Mouse (Mus musculus) hindbrain, embryonic 16.5 days (tissue): Measurements from ENCODE around the gene Galntl6. TPM values are rescaled to one million over a fixed set of nuclear protein-coding genes. Genes with fewer than 3 reads are reported as not detected.

Experiments used
- ATAC-seq: fragments of 200-750 bp; cut with Nextera tagmentation; 2 replicates; pipeline ENCODE4 v1.8.0; 2017; ENCODE audit warnings: moderate TSS enrichment, moderate library complexity
- H3K27ac ChIP-seq: fragments of 300-500 bp; sonication (generic); 2 replicates; pipeline ENCODE4 v1.5.1; 2014; ENCODE audit warnings: low read depth, mild to moderate bottlenecking, control low read depth, low read length, moderate library complexity
- H3K27me3 ChIP-seq: fragments of 300-500 bp; sonication (generic); replicated peaks from 2 replicates; pipeline ENCODE4 v1.6.1; 2014; ENCODE audit warnings: low read length; ENCODE audit not compliant: control insufficient read depth, insufficient read depth
- H3K36me3 ChIP-seq: fragments of 300-500 bp; sonication (generic); 2 replicates; pipeline ENCODE4 v1.6.1; 2014; ENCODE audit warnings: mild to moderate bottlenecking, low read length, moderate library complexity, mixed read lengths; ENCODE audit not compliant: control insufficient read depth, insufficient read depth
- H3K4me1 ChIP-seq: fragments of 300-500 bp; sonication (generic); 2 replicates; pipeline ENCODE4 v1.6.1; 2014; ENCODE audit warnings: low read depth, low read length; ENCODE audit not compliant: control insufficient read depth, insufficient read depth
- H3K4me2 ChIP-seq: fragments of 300-500 bp; sonication (generic); 2 replicates; pipeline ENCODE4 v1.6.1; 2014; ENCODE audit warnings: mild to moderate bottlenecking, low read length, control low read depth, moderate library complexity
- H3K4me3 ChIP-seq: fragments of 300-500 bp; sonication (generic); 2 replicates; pipeline ENCODE4 v1.5.1; 2014; ENCODE audit warnings: mild to moderate bottlenecking, low read length, control low read depth, moderate library complexity
- H3K9ac ChIP-seq: fragments of 300-500 bp; sonication (generic); 2 replicates; pipeline ENCODE4 v1.6.1; 2014; ENCODE audit warnings: low read depth, mild to moderate bottlenecking, control low read depth, low read length, moderate library complexity
- H3K9me3 ChIP-seq: fragments of 300-500 bp; sonication (generic); 2 replicates; pipeline ENCODE4 v1.6.1; 2014; ENCODE audit warnings: mild to moderate bottlenecking, low read length, moderate library complexity; ENCODE audit not compliant: control insufficient read depth
- WGBS: fragments of 180-500 bp; shearing (Covaris S2); extraction: QIAGEN DNeasy Blood & Tissue Kit; methylation state at CpG from one replicate; pipeline ENCODE4 v1.1.7; 2014; 5-methylcytosine and 5-hydroxymethylcytosine counted together
- polyA plus RNA-seq: library from polyadenylated mRNA; unstranded; fragments of >200 nt; fragmentation: Nextera tagmentation; extraction: Ambion mirVana; gene quantifications from 2 replicates; pipeline ENCODE4 v1.2.1, GENCODE M21; 2015

The Galntl6 gene
- polyA plus RNA-seq, 1 experiment from 2014 or later = 18.6 TPM

DNA sequence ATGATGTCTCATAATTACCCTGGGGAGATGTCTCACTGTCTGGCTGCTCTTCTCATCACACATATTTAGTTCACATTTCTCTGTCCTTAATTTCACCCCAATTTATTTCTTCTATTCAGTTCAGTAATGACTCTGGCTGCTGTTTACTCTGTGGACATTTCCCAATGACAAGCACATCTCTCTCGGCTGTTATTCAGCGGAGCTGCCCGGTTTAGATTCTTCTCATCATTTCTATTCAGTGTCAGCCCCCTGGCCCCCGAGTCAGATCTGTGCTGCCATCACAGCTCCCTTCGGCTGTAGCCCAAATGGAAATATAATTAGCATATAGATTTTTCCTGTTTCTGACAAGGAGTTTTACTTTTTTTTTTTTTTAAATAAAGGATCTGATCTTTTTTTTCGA lies 1158.4 kb downstream of the Galntl6 start:
- H3K4me2 ChIP-seq = no peak overlapping the region
- WGBS = 37% methylated on average over 6 of the region's 6 CpGs
- ATAC-seq = peak; percentile 61

DNA sequence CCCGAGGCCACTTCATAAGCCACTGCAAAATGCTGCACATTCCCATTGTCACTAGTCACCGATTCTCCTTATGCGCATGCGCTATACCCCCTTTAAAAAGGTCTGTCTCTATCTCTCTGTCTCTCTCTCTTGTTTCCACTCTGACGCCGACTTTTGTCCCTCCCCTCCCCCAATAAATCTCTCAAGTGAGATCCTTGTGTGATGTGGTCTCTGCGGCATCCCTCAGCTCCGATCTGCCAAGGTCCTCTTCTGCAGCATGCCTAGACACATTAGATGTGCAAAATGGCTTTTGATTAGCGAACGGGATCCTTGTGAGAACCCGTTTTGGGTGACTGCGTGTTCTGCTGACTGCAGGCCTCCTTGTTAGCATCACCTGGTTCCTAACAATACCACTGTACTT lies 1168.8 kb downstream of the Galntl6 start:
- Histone ChIP-seq H3K36me3 (no peaks in the 10 kb centered on the region), H3K9me3 (no peaks in the 10 kb centered on the region), H3K4me1 (no peaks in the 10 kb centered on the region), H3K4me3 (no peak overlapping the region), H3K27ac (no peak overlapping the region), H3K9ac (no peak overlapping the region), H3K4me2 (no peak overlapping the region), H3K27me3 (no peaks in the 10 kb centered on the region)
- WGBS = 92% methylated on average over 12 of the region's 12 CpGs
- ATAC-seq = no peak

More for the DNA sequence above, 1158.4 kb downstream of the Galntl6 start:
- H3K4me3 ChIP-seq = no peak overlapping the region
- no peaks in the 10 kb centered on the region for H3K4me1 ChIP-seq
- H3K27me3 ChIP-seq = no peaks in the 10 kb centered on the region
- H3K9me3 ChIP-seq = no peaks in the 10 kb centered on the region
- H3K27ac ChIP-seq = no peak overlapping the region
- no peak overlapping the region for H3K9ac ChIP-seq
- H3K36me3 ChIP-seq = no peaks in the 10 kb centered on the region

DNA sequence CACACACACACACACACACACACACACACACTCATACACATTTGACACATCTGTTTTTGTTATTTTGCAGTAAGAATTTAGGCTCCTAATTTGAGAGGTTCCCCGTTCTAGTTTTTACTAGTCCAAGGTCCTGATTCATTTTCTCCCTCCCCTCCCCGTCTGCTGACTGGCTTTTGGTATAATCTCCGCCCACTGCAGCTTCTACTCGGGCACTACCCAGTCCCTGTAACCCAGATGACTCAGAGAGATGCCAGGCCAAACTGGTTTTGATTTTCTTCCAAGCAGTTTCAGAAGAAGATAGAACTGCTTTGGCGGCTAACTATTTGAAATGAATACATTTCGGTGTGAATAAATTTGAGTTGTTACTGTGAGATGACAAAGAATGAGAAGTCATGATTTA lies 1170.5 kb downstream of the Galntl6 start:
- Histone ChIP-seq H3K9me3 (no peaks in the 10 kb centered on the region), H3K27me3 (no peaks in the 10 kb centered on the region), H3K27ac (no peak overlapping the region), H3K4me3 (no peak overlapping the region), H3K4me2 (no peak overlapping the region), H3K4me1 (no peaks in the 10 kb centered on the region), H3K36me3 (no peaks in the 10 kb centered on the region), H3K9ac (no peak overlapping the region)
- WGBS = 67% methylated on average over 6 of the region's 6 CpGs
- ATAC-seq = no peak

DNA sequence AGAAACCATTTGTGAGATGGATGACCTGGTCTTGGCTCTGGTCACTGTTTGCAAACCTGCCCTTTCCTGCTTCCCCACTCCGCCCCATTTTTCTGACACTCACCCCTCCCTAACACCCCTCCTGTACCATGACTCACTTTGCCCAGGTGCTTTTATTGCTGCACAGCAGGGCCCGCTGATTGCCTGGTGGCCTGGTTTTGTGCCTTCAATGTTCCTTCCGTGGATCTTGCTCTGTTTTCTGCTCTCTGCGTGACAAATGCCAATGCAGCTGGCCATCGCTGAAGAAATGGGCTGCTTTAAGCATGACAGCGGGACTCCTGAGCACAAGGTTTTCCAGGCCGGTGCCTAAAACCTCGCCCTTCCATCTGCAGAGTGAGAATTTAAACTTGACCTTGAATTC lies 1171.1 kb downstream of the Galntl6 start:
- H3K4me3 ChIP-seq = no peak overlapping the region
- no peak overlapping the region for H3K9ac ChIP-seq
- H3K4me2 ChIP-seq = no peak overlapping the region
- no peaks in the 10 kb centered on the region for H3K27me3 ChIP-seq
- no peaks in the 10 kb centered on the region for H3K4me1 ChIP-seq
- no peak for ATAC-seq
- H3K36me3 ChIP-seq = no peaks in the 10 kb centered on the region
- no peaks in the 10 kb centered on the region for H3K9me3 ChIP-seq
- WGBS = 63% methylated on average over 8 of the region's 8 CpGs
- no peak overlapping the region for H3K27ac ChIP-seq

DNA sequence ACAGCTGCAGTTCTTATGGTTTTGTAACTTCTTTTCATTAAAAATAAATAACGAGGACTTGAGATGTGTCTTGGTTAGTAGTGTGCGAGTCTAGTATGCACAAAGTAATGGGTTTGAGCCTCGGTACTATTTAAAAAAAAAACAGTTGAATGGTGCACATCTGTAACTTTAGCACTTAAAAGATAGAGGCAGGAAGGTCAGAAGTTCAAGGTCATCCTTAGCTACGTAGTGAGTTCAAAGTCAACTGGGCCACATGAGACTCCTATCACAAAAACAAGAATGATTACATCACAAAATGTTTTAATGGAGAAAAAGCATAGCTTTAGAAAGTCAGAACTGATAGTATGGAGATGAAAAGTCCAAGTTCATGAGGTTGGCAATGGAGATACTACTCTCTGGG lies 1175.2 kb downstream of the Galntl6 start:
- 91% methylated on average over 4 of the region's 4 CpGs for WGBS
- no peaks in the 10 kb centered on the region for H3K36me3 ChIP-seq
- no peak overlapping the region for H3K4me2 ChIP-seq
- no peaks in the 10 kb centered on the region for H3K27me3 ChIP-seq
- H3K9ac ChIP-seq = no peak overlapping the region
- H3K9me3 ChIP-seq = no peaks in the 10 kb centered on the region
- no peak overlapping the region for H3K27ac ChIP-seq
- H3K4me3 ChIP-seq = no peak overlapping the region
- ATAC-seq = no peak
- no peaks in the 10 kb centered on the region for H3K4me1 ChIP-seq

DNA sequence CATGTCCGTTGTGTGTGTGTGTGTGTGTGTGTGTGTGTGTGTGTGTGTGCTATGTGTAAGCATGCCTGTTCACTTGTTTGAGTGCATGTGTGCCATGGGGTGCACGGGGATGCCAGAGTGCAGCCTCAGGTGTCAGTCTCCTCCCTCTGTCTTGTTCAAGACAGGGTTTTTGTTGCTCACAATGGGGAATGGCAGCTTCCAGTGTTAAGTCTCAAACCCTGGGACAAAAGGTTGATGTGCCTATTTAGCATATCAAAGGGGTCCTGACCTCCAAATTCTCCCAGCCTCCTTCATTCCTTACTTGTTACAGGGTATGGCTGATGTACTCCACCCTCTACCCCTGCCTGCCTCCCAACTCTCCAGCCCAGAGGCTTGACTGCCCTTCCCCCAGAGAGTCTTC lies 1179.6 kb downstream of the Galntl6 start:
- Histone ChIP-seq H3K4me2 (no peak overlapping the region), H3K4me1 (no peaks in the 10 kb centered on the region), H3K27me3 (no peaks in the 10 kb centered on the region), H3K36me3 (no peaks in the 10 kb centered on the region), H3K9ac (no peak overlapping the region), H3K4me3 (no peak overlapping the region), H3K27ac (no peak overlapping the region), H3K9me3 (no peaks in the 10 kb centered on the region)
- WGBS = 11% methylated on average over 2 of the region's 2 CpGs
- ATAC-seq = no peak

DNA sequence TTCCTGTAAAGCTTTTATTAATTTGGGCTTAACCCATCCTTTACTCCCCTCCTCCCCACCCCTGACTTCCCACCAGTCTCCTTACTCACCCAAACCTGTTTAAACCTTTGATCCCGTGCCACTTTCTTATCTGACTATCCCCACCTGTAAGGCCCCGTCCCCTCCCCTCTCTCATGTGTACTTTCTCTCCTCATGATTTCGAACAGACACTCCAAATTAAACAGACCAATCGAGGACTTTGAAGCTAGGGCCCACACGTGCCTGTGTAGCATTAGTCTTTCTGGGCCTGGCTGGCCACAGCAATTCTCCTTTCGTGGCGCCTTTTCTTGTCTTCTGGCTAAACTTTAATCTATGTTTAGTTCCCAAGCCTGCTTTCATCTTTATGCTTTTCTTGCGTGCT lies 1180.8 kb downstream of the Galntl6 start:
- H3K9me3 ChIP-seq = no peaks in the 10 kb centered on the region
- no peak overlapping the region for H3K4me3 ChIP-seq
- 72% methylated on average over 8 of the region's 8 CpGs for WGBS
- no peak overlapping the region for H3K4me2 ChIP-seq
- no peak overlapping the region for H3K9ac ChIP-seq
- H3K36me3 ChIP-seq = no peaks in the 10 kb centered on the region
- ATAC-seq = no peak
- H3K4me1 ChIP-seq = no peaks in the 10 kb centered on the region
- H3K27ac ChIP-seq = no peak overlapping the region
- H3K27me3 ChIP-seq = no peaks in the 10 kb centered on the region

DNA sequence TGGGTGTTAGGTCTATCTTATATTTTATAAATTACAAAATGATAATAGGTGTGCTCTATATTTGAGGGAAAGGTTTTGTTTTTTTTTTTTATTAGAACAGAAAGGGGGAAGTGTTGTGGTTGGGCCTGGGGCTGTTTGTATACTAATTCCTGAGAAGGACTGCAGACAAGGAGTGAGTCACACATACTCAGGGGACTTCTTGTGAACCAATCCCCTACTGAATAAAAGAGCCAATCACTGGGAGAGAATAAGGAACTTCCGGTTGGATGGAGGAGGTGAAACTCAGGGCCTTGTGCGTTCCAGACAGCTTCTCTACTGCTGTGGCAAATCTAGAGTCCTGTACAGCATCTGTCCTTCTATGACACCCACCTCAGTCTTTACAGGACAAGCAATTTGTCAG lies 1184.2 kb downstream of the Galntl6 start:
- WGBS = 77% methylated on average over 2 of the region's 2 CpGs
- no peak for ATAC-seq
- H3K9ac ChIP-seq = no peak overlapping the region

DNA sequence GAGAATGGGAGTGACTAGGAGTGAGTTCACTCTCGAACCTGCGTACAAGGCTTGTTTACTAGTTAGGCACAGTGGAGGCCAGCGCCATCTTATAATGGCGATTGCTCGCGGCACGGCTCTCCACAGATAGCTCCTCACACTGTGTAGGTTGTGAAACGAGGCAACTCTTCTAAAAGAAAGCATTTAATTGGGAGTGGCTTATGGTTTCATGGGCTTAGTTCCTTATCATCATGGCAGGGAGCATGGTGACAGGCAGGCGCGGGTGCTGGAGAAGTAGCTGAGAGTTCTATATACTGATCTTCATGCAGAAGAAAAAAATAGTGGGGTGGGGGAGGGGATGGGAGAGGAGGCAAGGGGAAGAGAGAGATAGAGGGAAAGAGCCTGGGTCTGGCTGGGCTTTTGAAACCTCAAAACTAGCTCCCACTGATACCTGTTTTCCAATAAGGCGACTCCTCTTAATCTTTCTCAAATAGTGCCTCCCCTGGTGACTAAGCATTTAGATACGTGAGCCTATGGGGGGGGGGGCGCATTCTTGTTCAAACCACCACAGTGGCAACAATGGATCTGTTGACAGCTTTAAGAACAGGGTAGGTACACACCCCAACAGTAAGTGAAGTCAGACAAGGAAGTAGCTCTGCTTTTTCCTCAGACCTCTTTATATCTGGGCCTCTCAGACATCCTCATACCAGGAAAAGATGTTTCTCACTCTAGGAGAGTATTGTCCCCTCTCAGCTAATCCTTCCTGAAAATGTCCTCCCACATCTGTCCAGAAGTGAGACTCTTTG lies 1187.4 kb downstream of the Galntl6 start:
- no peaks in the 10 kb centered on the region for H3K27me3 ChIP-seq
- no peak overlapping the region for H3K4me3 ChIP-seq
- H3K9ac ChIP-seq = no peak overlapping the region
- H3K4me1 ChIP-seq = no peaks in the 10 kb centered on the region
- ATAC-seq = no peak
- H3K36me3 ChIP-seq = no peaks in the 10 kb centered on the region
- H3K27ac ChIP-seq = no peak overlapping the region
- WGBS = 93% methylated on average over 13 of the region's 13 CpGs
- no peaks in the 10 kb centered on the region for H3K9me3 ChIP-seq
- no peak overlapping the region for H3K4me2 ChIP-seq

More for the DNA sequence above, 1184.2 kb downstream of the Galntl6 start:
- Histone ChIP-seq H3K36me3 (no peaks in the 10 kb centered on the region), H3K4me1 (no peaks in the 10 kb centered on the region), H3K4me3 (no peak overlapping the region), H3K27ac (no peak overlapping the region), H3K9me3 (no peaks in the 10 kb centered on the region), H3K4me2 (no peak overlapping the region), H3K27me3 (no peaks in the 10 kb centered on the region)
